Mouse (Mus musculus): Measurements from ENCODE around the gene Igfbp1.

DNA sequence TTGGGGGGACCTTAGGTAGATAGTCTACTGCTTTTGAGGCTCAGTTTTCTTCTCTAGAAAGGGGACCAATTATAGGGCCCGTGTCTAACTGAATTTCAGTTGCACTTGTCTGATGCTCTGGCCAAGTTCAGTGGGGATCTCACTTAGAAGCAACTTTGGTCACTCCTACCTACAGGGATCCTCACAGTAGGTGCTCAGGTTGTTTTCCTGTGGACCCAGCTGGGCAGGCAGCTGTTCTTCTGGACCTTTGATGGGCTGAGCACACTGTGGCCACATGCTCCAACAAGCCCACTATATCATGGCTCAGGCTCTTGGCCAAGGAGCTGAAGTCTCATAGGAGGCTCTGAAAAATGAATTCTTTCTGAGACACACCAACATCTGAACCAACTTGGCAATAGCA lies 47.2 kb downstream of the Igfbp1 start:
- TF ChIP-seq GATA1 (IDR thresholded peaks at IDR 0.05; ENCODE audit: low read length) (no peak), TAL1 (IDR thresholded peaks at IDR 0.05; ENCODE audit: low read length) (no peak)

Data from erythroblast, embryonic 14.5 days (primary cell).